Mouse (Mus musculus) liver, embryonic 13.5 days (tissue): ENCODE measurements around the gene C1d. TPM values are rescaled to one million over a fixed set of nuclear protein-coding genes. Genes with fewer than 3 reads are reported as not detected.
A peak's percentile ranks its signal among the peaks of the same experiment; 100 is the strongest.

Experiments used
- ATAC-seq: fragments of 200-750 bp; cut with Nextera tagmentation; 2 replicates; pipeline ENCODE4 v1.8.0; 2017; ENCODE audit warnings: low read depth, mild to moderate bottlenecking, moderate number of reproducible peaks, moderate library complexity
- DNase-seq: peaks from one replicate; pipeline ENCODE4 v3.0.0; 2022
- H3K27ac ChIP-seq: fragments of 300-500 bp; sonication (generic); 2 replicates; pipeline ENCODE4 v1.5.1; 2015; ENCODE audit warnings: moderate library complexity, mild to moderate bottlenecking, inconsistent platforms
- H3K27me3 ChIP-seq: fragments of 300-500 bp; sonication (generic); 2 replicates; pipeline ENCODE4 v1.6.1; 2015; ENCODE audit warnings: mild to moderate bottlenecking, inconsistent platforms
- H3K36me3 ChIP-seq: fragments of 300-500 bp; sonication (generic); 2 replicates; pipeline ENCODE4 v1.6.1; 2015; ENCODE audit warnings: mild to moderate bottlenecking, inconsistent platforms
- H3K4me1 ChIP-seq: fragments of 300-500 bp; sonication (generic); replicated peaks from 2 replicates; pipeline ENCODE4 v1.6.1; 2015; ENCODE audit warnings: inconsistent platforms
- H3K4me2 ChIP-seq: fragments of 300-500 bp; sonication (generic); 2 replicates; pipeline ENCODE4 v1.6.1; 2015; ENCODE audit warnings: inconsistent platforms, mild to moderate bottlenecking, moderate library complexity
- H3K4me3 ChIP-seq: fragments of 300-500 bp; sonication (generic); replicated peaks from 2 replicates; pipeline ENCODE4 v1.5.1; 2015; ENCODE audit warnings: mild to moderate bottlenecking, inconsistent platforms
- H3K9ac ChIP-seq: fragments of 300-500 bp; sonication (generic); 2 replicates; pipeline ENCODE4 v1.6.1; 2015; ENCODE audit warnings: mild to moderate bottlenecking, inconsistent platforms
- H3K9me3 ChIP-seq: fragments of 300-500 bp; sonication (generic); replicated peaks from 2 replicates; pipeline ENCODE4 v1.6.1; 2016; ENCODE audit warnings: inconsistent platforms
- WGBS: fragments of 180-500 bp; shearing (Covaris S2); methylation state at CpG from one replicate; pipeline ENCODE4 v1.1.7; 2015; ENCODE audit not compliant: insufficient replicate concordance; 5-methylcytosine and 5-hydroxymethylcytosine counted together
- polyA plus RNA-seq: library from polyadenylated mRNA; unstranded; fragments of >200 nt; fragmentation: Nextera tagmentation; extraction: Ambion mirVana; gene quantifications from 2 replicates; pipeline ENCODE4 v1.2.1, GENCODE M21; 2015

The C1d gene
- polyA plus RNA-seq, 1 experiment from 2014 or later = 55.0 TPM

DNA sequence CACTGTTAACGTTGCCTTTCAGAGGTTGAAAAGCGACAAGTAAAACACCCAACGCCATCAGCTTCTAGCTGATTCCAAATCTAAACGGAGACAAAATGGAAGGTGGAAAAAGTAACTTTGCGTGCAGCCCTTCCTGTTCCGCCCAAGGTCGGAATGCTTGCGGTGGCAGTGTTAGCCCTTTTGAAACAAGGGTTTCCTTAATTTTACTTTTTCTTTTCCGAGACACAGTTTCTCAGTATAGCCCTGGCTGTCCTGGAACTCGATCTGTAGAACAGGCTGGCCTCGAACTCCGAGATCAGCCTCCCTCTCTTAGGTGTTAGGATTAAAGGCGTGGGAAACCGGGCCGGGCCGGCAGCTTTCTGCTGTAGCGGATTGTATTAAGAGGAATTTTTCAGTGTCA, 482 bp downstream of the C1d start:
- Histone ChIP-seq H3K27ac (peak overlapping the region; percentile 89), H3K9me3 (no peaks in the 10 kb centered on the region), H3K4me2 (peak overlapping the region; percentile 75), H3K36me3 (no peaks in the 10 kb centered on the region), H3K4me1 (peaks cover 13% of the 10 kb centered on the region), H3K9ac (peak overlapping the region; percentile 89), H3K27me3 (no peaks in the 10 kb centered on the region), H3K4me3 (peak overlapping the region; percentile 87)
- DNase-seq (peak; percentile 22), ATAC-seq (peak; percentile 39)
- under 1% methylated on average over 17 of the region's 17 CpGs for WGBS

DNA sequence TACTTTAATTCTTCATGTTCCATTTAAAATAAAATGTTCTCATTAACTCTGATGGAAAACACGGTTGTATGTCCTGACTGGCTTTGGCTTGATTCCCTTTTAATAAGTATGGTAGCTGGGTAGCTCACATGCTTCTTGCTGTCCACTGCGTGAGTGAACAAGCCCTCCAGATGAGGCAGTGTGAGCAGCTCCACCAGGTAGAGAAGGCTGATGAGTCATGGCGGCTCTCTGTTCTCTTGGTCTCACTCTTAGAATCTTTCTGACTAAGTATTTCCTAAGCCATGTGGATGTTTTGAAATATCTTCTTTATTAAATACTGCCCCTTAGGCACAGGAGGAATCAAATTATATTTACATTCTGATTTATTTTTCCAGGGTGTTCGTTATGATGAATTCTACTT, 9.8 kb downstream of the C1d start:
- no peak overlapping the region for H3K9ac ChIP-seq
- H3K9me3 ChIP-seq = no peaks in the 10 kb centered on the region
- no peak overlapping the region for H3K4me2 ChIP-seq
- no peak for DNase-seq
- ATAC-seq = no peak
- no peaks in the 10 kb centered on the region for H3K27me3 ChIP-seq
- no peak overlapping the region for H3K27ac ChIP-seq
- no peak overlapping the region for H3K4me3 ChIP-seq
- no peaks in the 10 kb centered on the region for H3K4me1 ChIP-seq
- peaks cover 9% of the 10 kb centered on the region for H3K36me3 ChIP-seq
- WGBS = 80% methylated on average over 4 of the region's 4 CpGs

DNA sequence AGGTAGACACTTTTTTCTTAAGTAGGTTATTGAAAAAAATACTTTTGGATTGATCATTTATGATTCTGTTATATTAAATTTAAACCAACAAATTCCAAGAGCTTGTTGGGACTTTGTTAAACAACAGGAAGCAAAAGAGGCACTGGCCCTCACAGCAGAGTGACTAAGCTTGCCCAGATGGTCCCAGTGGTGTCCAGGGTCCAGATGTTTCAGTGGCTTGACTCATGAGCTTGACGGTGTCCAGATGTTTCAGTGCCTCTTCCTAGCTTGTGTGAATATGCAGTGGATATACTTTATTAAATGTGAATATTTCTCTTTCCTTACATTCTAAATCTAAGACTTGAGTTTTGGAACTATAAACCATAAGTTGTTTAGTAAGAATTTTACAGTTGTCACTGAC, 11.4 kb downstream of the C1d start:
- DNase-seq = no peak
- H3K4me3 ChIP-seq = no peak overlapping the region
- no peak overlapping the region for H3K9ac ChIP-seq
- H3K9me3 ChIP-seq = no peaks in the 10 kb centered on the region
- no peak overlapping the region for H3K27ac ChIP-seq
- H3K4me1 ChIP-seq = no peaks in the 10 kb centered on the region
- no peak overlapping the region for H3K4me2 ChIP-seq
- H3K27me3 ChIP-seq = no peaks in the 10 kb centered on the region
- peaks cover 9% of the 10 kb centered on the region for H3K36me3 ChIP-seq
- 81% methylated on average over 1 of the region's 1 CpGs for WGBS
- ATAC-seq = no peak

DNA sequence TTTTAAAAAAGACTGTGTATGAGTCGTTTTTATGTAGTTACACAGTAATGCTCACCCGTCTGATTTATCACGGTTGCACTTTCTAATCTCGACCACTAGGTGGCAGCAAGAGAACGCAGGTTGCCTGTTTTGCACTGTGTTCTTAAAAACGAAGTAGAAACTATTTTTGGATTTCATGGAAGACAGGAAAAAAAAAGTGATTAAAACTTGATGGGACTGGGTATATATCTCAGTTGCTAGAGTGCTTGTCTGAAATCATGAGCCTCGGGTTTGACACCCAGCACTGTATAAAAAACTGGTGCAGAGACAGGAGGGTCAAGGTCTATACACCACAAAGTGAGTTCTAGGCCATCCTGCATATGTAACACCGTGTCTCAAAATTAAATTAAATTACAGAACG, 22.6 kb downstream of the C1d start:
- no peaks in the 10 kb centered on the region for H3K9me3 ChIP-seq
- WGBS = 12% methylated on average over 9 of the region's 9 CpGs
- no peak overlapping the region for H3K27ac ChIP-seq
- H3K9ac ChIP-seq = no peak overlapping the region
- no peak overlapping the region for H3K4me3 ChIP-seq
- ATAC-seq = no peak
- H3K36me3 ChIP-seq = no peaks in the 10 kb centered on the region
- H3K4me1 ChIP-seq = no peaks in the 10 kb centered on the region
- no peaks in the 10 kb centered on the region for H3K27me3 ChIP-seq
- no peak overlapping the region for H3K4me2 ChIP-seq
- no peak for DNase-seq

GRCm38 (mm10) chr11:17284055-17284454, 26.7 kb downstream of the C1d start:
- H3K27ac ChIP-seq = no peak overlapping the region
- DNase-seq = peak; percentile 15
- no peaks in the 10 kb centered on the region for H3K27me3 ChIP-seq
- no peak overlapping the region for H3K9ac ChIP-seq
- 49% methylated on average over 10 of the region's 10 CpGs for WGBS
- H3K9me3 ChIP-seq = no peaks in the 10 kb centered on the region
- no peak for ATAC-seq
- no peaks in the 10 kb centered on the region for H3K36me3 ChIP-seq
- 0 out of 2 replicates have a peak, but pooled peaks cover 4% of the 10 kb centered on the region for H3K4me1 ChIP-seq
- H3K4me3 ChIP-seq = no peak overlapping the region
- no peak overlapping the region for H3K4me2 ChIP-seq

GRCm38 (mm10) chr11:17288884-17289283, 31.5 kb downstream of the C1d start:
- no peak overlapping the region for H3K4me2 ChIP-seq
- no peak overlapping the region for H3K9ac ChIP-seq
- ATAC-seq (0 out of 2 replicates have a peak, but pooled peaks have one; percentile 51), DNase-seq (no peak)
- H3K36me3 ChIP-seq = no peaks in the 10 kb centered on the region
- no peak overlapping the region for H3K27ac ChIP-seq
- H3K27me3 ChIP-seq = no peaks in the 10 kb centered on the region
- 0 out of 2 replicates have a peak, but pooled peaks cover 4% of the 10 kb centered on the region for H3K4me1 ChIP-seq
- no peak overlapping the region for H3K4me3 ChIP-seq
- no peaks in the 10 kb centered on the region for H3K9me3 ChIP-seq

GRCm38 (mm10) chr11:17306007-17306891, 48.9 kb downstream of the C1d start:
- Histone ChIP-seq H3K4me1 (no peaks in the 10 kb centered on the region), H3K9me3 (no peaks in the 10 kb centered on the region), H3K27me3 (no peaks in the 10 kb centered on the region), H3K27ac (no peak overlapping the region), H3K36me3 (no peaks in the 10 kb centered on the region), H3K4me2 (no peak overlapping the region), H3K4me3 (no peak overlapping the region), H3K9ac (no peak overlapping the region)
- ATAC-seq (no peak), DNase-seq (no peak)
- WGBS = 50% methylated on average over 8 of the region's 8 CpGs

GRCm38 (mm10) chr11:17307457-17307856, 50.1 kb downstream of the C1d start:
- DNase-seq = no peak
- no peaks in the 10 kb centered on the region for H3K4me1 ChIP-seq
- H3K9me3 ChIP-seq = no peaks in the 10 kb centered on the region
- no peak overlapping the region for H3K9ac ChIP-seq
- ATAC-seq = no peak
- H3K27ac ChIP-seq = no peak overlapping the region
- H3K4me3 ChIP-seq = no peak overlapping the region
- no peaks in the 10 kb centered on the region for H3K27me3 ChIP-seq
- no peak overlapping the region for H3K4me2 ChIP-seq
- no peaks in the 10 kb centered on the region for H3K36me3 ChIP-seq

Other genes starting within 250 kb of the C1d start
- gene Cnrip1, start 206.0 kb upstream of the C1d start, polyA plus RNA-seq = 3.4 and 4.2 TPM in 2 replicates
- 25.6 and 32.7 TPM in 2 replicates for gene Plek, start 205.2 kb upstream of the C1d start, polyA plus RNA-seq
- gene Ppp3r1, start 98.3 kb upstream of the C1d start, polyA plus RNA-seq = 37.6 and 45.3 TPM in 2 replicates
- gene Wdr92, start 75.5 kb upstream of the C1d start, polyA plus RNA-seq = 15.1 and 17.9 TPM in 2 replicates
- gene Pno1, start 46.0 kb upstream of the C1d start, polyA plus RNA-seq = 68.0 and 78.8 TPM in 2 replicates